Mouse (Mus musculus) ovary, postnatal 10 days (tissue): ENCODE measurements around the gene Suclg1.

Experiments used
- DNase-seq: peaks from one replicate; pipeline ENCODE4 v3.0.0; 2022; ENCODE audit warnings: low spot score

Gene Suclg1

DNA sequence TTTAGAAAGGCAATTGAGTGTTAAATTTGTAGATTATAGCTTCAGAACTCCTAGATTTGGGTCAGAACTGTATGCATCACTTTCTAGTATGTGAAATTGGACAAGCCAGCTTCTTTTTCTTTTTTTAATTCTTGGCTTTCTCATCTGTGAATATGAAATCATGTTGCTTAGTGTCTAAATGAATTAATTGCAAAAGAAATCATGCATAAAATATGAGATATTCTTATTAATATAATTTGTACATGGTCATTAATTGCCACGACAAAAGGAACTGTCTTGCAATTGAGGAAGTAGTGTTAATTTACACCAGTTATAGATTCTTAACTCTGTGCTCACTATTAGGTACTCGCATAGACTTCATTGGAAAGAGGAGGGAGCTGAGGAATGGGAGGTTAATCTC is 74.1 kb downstream of the Suclg1 start:
- no peak for DNase-seq
